Mouse (Mus musculus): ENCODE results near the gene Bcat2. TPM values are rescaled to one million over a fixed set of nuclear protein-coding genes. Genes with fewer than 3 reads are reported as not detected.

Gene Bcat2
- polyA plus RNA-seq, 1 experiment = 87.0 TPM

GRCm38 (mm10) chr7:45595176-45595575, 25.2 kb downstream of the Bcat2 start:
- no peak for TF ChIP-seq CTCF (IDR thresholded peaks at IDR 0.05; ENCODE audit: low read depth, low read length)
- TF ChIP-seq POLR2A (IDR thresholded peaks at IDR 0.05; ENCODE audit: borderline replicate concordance, low read depth, low read length) = no peak
- no peak overlapping the region for H3K27ac ChIP-seq (ENCODE audit: insufficient read depth, low read depth, low read length)

GRCm38 (mm10) chr7:45596107-45596506, 26.2 kb downstream of the Bcat2 start:
- Histone ChIP-seq H3K27ac (ENCODE audit: insufficient read depth, low read depth, low read length) (no peak overlapping the region), H3K4me3 (ENCODE audit: insufficient read depth, low read length) (no peak overlapping the region), H3K4me1 (ENCODE audit: control insufficient read depth, insufficient read depth, low read length) (peaks cover 12% of the 10 kb centered on the region)
- TF ChIP-seq CTCF (IDR thresholded peaks at IDR 0.05; ENCODE audit: low read depth, low read length) (no peak), POLR2A (IDR thresholded peaks at IDR 0.05; ENCODE audit: borderline replicate concordance, low read depth, low read length) (no peak)

More at GRCm38 (mm10) chr7:45595176-45595575, 25.2 kb downstream of the Bcat2 start:
- H3K4me3 ChIP-seq (ENCODE audit: insufficient read depth, low read length) = no peak overlapping the region
- peaks cover 18% of the 10 kb centered on the region for H3K4me1 ChIP-seq (ENCODE audit: control insufficient read depth, insufficient read depth, low read length)

GRCm38 (mm10) chr7:45597013-45597412, 27.1 kb downstream of the Bcat2 start:
- Histone ChIP-seq H3K27ac (ENCODE audit: insufficient read depth, low read depth, low read length) (no peak overlapping the region), H3K4me3 (ENCODE audit: insufficient read depth, low read length) (no peak overlapping the region), H3K4me1 (ENCODE audit: control insufficient read depth, insufficient read depth, low read length) (peaks cover 7% of the 10 kb centered on the region)
- no peak for TF ChIP-seq POLR2A (IDR thresholded peaks at IDR 0.05; ENCODE audit: borderline replicate concordance, low read depth, low read length)
- no peak for TF ChIP-seq CTCF (IDR thresholded peaks at IDR 0.05; ENCODE audit: low read depth, low read length)

GRCm38 (mm10) chr7:45597527-45597926, 27.6 kb downstream of the Bcat2 start:
- Histone ChIP-seq H3K27ac (ENCODE audit: insufficient read depth, low read depth, low read length) (no peak overlapping the region), H3K4me3 (ENCODE audit: insufficient read depth, low read length) (no peak overlapping the region), H3K4me1 (ENCODE audit: control insufficient read depth, insufficient read depth, low read length) (peaks cover 2% of the 10 kb centered on the region)
- TF ChIP-seq POLR2A (IDR thresholded peaks at IDR 0.05; ENCODE audit: borderline replicate concordance, low read depth, low read length) = no peak
- no peak for TF ChIP-seq CTCF (IDR thresholded peaks at IDR 0.05; ENCODE audit: low read depth, low read length)

GRCm38 (mm10) chr7:45598960-45599879, 29.3 kb downstream of the Bcat2 start:
- TF ChIP-seq CTCF (IDR thresholded peaks at IDR 0.05; ENCODE audit: low read depth, low read length) = no peak
- TF ChIP-seq POLR2A (IDR thresholded peaks at IDR 0.05; ENCODE audit: borderline replicate concordance, low read depth, low read length) = no peak
- Histone ChIP-seq H3K4me1 (ENCODE audit: control insufficient read depth, insufficient read depth, low read length) (no peaks in the 10 kb centered on the region), H3K27ac (ENCODE audit: insufficient read depth, low read depth, low read length) (no peak overlapping the region), H3K4me3 (ENCODE audit: insufficient read depth, low read length) (no peak overlapping the region)

GRCm38 (mm10) chr7:45605704-45606289, 35.8 kb downstream of the Bcat2 start:
- H3K4me1 ChIP-seq (ENCODE audit: control insufficient read depth, insufficient read depth, low read length) = peaks cover 2% of the 10 kb centered on the region; the same call in 1 of the 2 replicates
- no peak overlapping the region for H3K27ac ChIP-seq (ENCODE audit: insufficient read depth, low read depth, low read length)
- no peak overlapping the region for H3K4me3 ChIP-seq (ENCODE audit: insufficient read depth, low read length)
- no peak for TF ChIP-seq POLR2A (IDR thresholded peaks at IDR 0.05; ENCODE audit: borderline replicate concordance, low read depth, low read length)

GRCm38 (mm10) chr7:45609511-45609910, 39.6 kb downstream of the Bcat2 start:
- Histone ChIP-seq H3K4me3 (ENCODE audit: insufficient read depth, low read length) (no peak overlapping the region), H3K27ac (ENCODE audit: insufficient read depth, low read depth, low read length) (no peak overlapping the region), H3K4me1 (ENCODE audit: control insufficient read depth, insufficient read depth, low read length) (peaks cover 5% of the 10 kb centered on the region; the same call in 1 of the 2 replicates)
- no peak for TF ChIP-seq POLR2A (IDR thresholded peaks at IDR 0.05; ENCODE audit: borderline replicate concordance, low read depth, low read length)
- no peak for TF ChIP-seq CTCF (IDR thresholded peaks at IDR 0.05; ENCODE audit: low read depth, low read length)

GRCm38 (mm10) chr7:45616277-45616676, 46.3 kb downstream of the Bcat2 start:
- no peak overlapping the region for H3K4me3 ChIP-seq (ENCODE audit: insufficient read depth, low read length)
- no peak overlapping the region for H3K27ac ChIP-seq (ENCODE audit: insufficient read depth, low read depth, low read length)
- TF ChIP-seq POLR2A (IDR thresholded peaks at IDR 0.05; ENCODE audit: borderline replicate concordance, low read depth, low read length) = no peak
- no peak for TF ChIP-seq CTCF (IDR thresholded peaks at IDR 0.05; ENCODE audit: low read depth, low read length)
- H3K4me1 ChIP-seq (ENCODE audit: control insufficient read depth, insufficient read depth, low read length) = peaks cover under 1% of the 10 kb centered on the region; the same call in 1 of the 2 replicates

- TF ChIP-seq CTCF (IDR thresholded peaks at IDR 0.05; ENCODE audit: low read depth, low read length) (no peak), POLR2A (IDR thresholded peaks at IDR 0.05; ENCODE audit: borderline replicate concordance, low read depth, low read length) (no peak)
- H3K4me3 ChIP-seq (ENCODE audit: insufficient read depth, low read length) = no peak within 1 kb of the TSS
- H3K27ac ChIP-seq (ENCODE audit: insufficient read depth, low read depth, low read length) = no peak within 1 kb of the TSS
- no peaks in the 10 kb centered on the region for H3K4me1 ChIP-seq (ENCODE audit: control insufficient read depth, insufficient read depth, low read length)
Measured at GRCm38 (mm10) chr7:45617042-45617695, 47.2 kb downstream of the Bcat2 start, which contains the start of gene Fut1. Fut1 (plus strand) TSS chr7:45617289.

Measured in bone marrow macrophage, adult 2 months (primary cell).